Mouse (Mus musculus) G1E (cell line): Measurements from ENCODE around the gene Gm10959. TPM values are rescaled to one million over a fixed set of nuclear protein-coding genes. Genes with fewer than 3 reads are reported as not detected.

Experiments used
- ATAC-seq: 2 replicates; pipeline ENCODE4 v1.8.0; 2016; ENCODE audit warnings: mild to moderate bottlenecking; ENCODE audit not compliant: insufficient number of reproducible peaks, poor library complexity, low FRiP score, severe bottlenecking; ENCODE audit errors: extremely low read depth
- DNase-seq: peaks from one replicate; pipeline ENCODE4 v3.0.0; 2012; ENCODE audit warnings: low spot score
- H3K27me3 ChIP-seq: 2 replicates; pipeline ENCODE4 v1.6.1; 2012; ENCODE audit warnings: mild to moderate bottlenecking, low read length, inconsistent platforms; ENCODE audit not compliant: insufficient read depth
- H3K36me3 ChIP-seq: replicated peaks from 2 replicates; pipeline ENCODE3; 2012; ENCODE audit warnings: mild to moderate bottlenecking, inconsistent platforms
- H3K4me1 ChIP-seq: 2 replicates; pipeline ENCODE4 v1.6.1; 2012; ENCODE audit warnings: low read depth, low read length, inconsistent platforms, mixed read lengths; ENCODE audit not compliant: insufficient read depth
- H3K4me3 ChIP-seq: 2 replicates; pipeline ENCODE4 v1.5.1; 2012; ENCODE audit warnings: low read depth, mild to moderate bottlenecking, inconsistent platforms, low read length, moderate library complexity, mixed read lengths
- H3K9me3 ChIP-seq: replicated peaks from 2 replicates; pipeline ENCODE4 v1.6.1; 2012; ENCODE audit warnings: inconsistent platforms
- CTCF ChIP-seq: IDR thresholded peaks from 2 replicates; pipeline ENCODE4 v1.5.1; 2012; ENCODE audit warnings: low read depth, low read length, inconsistent platforms, mixed read lengths
- GATA1 ChIP-seq: IDR thresholded peaks from 2 replicates; pipeline ENCODE4 v1.6.1; 2012; ENCODE audit warnings: borderline replicate concordance, low read length, inconsistent platforms, mixed read lengths
- GATA2 ChIP-seq: IDR thresholded peaks from 2 replicates; pipeline ENCODE4 v1.6.1; 2012; ENCODE audit warnings: low read depth, low read length, inconsistent platforms, borderline replicate concordance
- POLR2AphosphoS5 ChIP-seq: IDR thresholded peaks from 2 replicates; pipeline ENCODE4 v1.6.1; 2012; ENCODE audit warnings: low read depth, low read length, inconsistent platforms; ENCODE audit not compliant: insufficient replicate concordance
- TAL1 ChIP-seq: conservative IDR thresholded peaks from 2 replicates; pipeline ENCODE4 v1.6.1; 2012; ENCODE audit warnings: low read depth, low read length, inconsistent platforms, mixed read lengths
- polyA plus RNA-seq: library from polyadenylated mRNA; stranded (reverse); fragments of >175 nt; gene quantifications from 2 replicates; pipeline ENCODE4 v1.2.3, GENCODE M21; 2012
- total RNA-seq, 2 experiments: library from RNA; stranded (forward) in 1 of 2; stranded (reverse) in 1 of 2; fragments of 200-1000 nt in 1 of 2; fragments of >200 nt in 1 of 2; fragmentation: Nextera tagmentation in 1 of 2; gene quantifications; 2 replicates each; pipeline ENCODE4 v1.2.3; 2014 to 2017

The Gm10959 gene
- total and polyA plus RNA-seq, 3 experiments, result not detected

DNA sequence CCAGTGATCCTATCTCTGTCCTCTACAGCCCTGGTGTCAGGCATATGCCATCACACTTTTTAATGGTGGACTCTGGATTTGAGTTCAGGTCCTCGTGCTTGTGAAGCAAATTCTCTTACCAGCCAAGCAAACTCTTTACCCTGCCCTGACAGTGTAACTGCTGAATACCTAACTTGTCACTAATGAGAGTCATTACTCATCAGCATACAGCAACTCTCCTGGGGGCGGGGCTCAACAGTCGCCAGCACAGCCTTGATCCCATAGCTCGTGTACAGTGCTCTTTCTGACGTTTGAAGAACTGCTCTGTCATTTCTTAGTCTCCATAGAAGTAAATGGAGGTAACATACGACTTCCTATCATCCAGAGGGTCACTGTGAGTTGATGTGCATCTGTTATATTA, 20.9 kb downstream of the Gm10959 start:
- H3K36me3 ChIP-seq, result no peaks in the 10 kb centered on the region
- H3K9me3 ChIP-seq, result no peaks in the 10 kb centered on the region
- DNase-seq, result no peak
- no peak for TF ChIP-seq TAL1
- no peak for TF ChIP-seq GATA2
- no peak for TF ChIP-seq POLR2AphosphoS5
- TF ChIP-seq GATA1, result no peak
- no peak for TF ChIP-seq CTCF
- no peaks in the 10 kb centered on the region for H3K4me1 ChIP-seq
- ATAC-seq, result no peak
- H3K27me3 ChIP-seq, result no peaks in the 10 kb centered on the region
- no peak overlapping the region for H3K4me3 ChIP-seq

- H3K9me3 ChIP-seq, result no peaks in the 10 kb centered on the region
- TF ChIP-seq GATA1 (no peak), CTCF (no peak), GATA2 (no peak), TAL1 (no peak), POLR2AphosphoS5 (no peak)
- no peaks in the 10 kb centered on the region for H3K27me3 ChIP-seq
- DNase-seq (no peak), ATAC-seq (no peak)
- no peaks in the 10 kb centered on the region for H3K4me1 ChIP-seq
- no peak overlapping the region for H3K4me3 ChIP-seq
- no peaks in the 10 kb centered on the region for H3K36me3 ChIP-seq
Measured at GRCm38 (mm10) chr3:122895189-122895731, 23.9 kb downstream of the Gm10959 start.

DNA sequence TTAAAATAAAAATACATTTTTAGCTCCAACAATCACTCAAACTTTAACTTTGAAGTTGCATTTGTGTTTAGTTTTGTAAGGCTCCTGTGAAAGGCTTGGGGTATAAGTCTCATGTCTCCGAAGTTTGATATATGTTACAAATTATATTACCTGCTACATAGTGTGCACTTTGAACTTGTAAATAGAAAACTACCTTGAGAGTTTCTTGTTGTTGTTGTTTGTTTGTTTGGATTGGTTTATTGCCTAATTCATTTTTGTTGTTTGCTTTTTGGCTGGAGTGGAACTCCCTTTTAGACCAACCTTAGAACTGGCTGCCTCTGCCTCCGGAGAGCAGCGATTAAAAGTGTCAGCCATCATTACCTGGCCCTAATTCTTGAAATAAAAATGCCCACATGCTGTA, 24.4 kb downstream of the Gm10959 start, which contains the start of gene Fabp2:
Fabp2 (plus strand) TSS at position 301 of the 400 bp plus-strand sequence.
- Histone ChIP-seq H3K4me3 (no peak within 1 kb of the TSS), H3K4me1 (no peaks in the 10 kb centered on the region), H3K9me3 (no peaks in the 10 kb centered on the region), H3K27me3 (no peaks in the 10 kb centered on the region), H3K36me3 (no peaks in the 10 kb centered on the region)
- ATAC-seq, result no peak
- no peak for DNase-seq
- TF ChIP-seq TAL1 (no peak), GATA2 (no peak), POLR2AphosphoS5 (no peak), GATA1 (no peak)

- H3K4me3 ChIP-seq, result no peak overlapping the region
- ATAC-seq (no peak), DNase-seq (no peak)
- no peaks in the 10 kb centered on the region for H3K4me1 ChIP-seq
- H3K36me3 ChIP-seq, result no peaks in the 10 kb centered on the region
- TF ChIP-seq GATA2 (no peak), POLR2AphosphoS5 (no peak), CTCF (no peak), GATA1 (no peak), TAL1 (no peak)
- H3K27me3 ChIP-seq, result no peaks in the 10 kb centered on the region
- H3K9me3 ChIP-seq, result no peaks in the 10 kb centered on the region
Measured at GRCm38 (mm10) chr3:122888371-122888819, 30.8 kb downstream of the Gm10959 start.

GRCm38 (mm10) chr3:122887505-122888301, 31.5 kb downstream of the Gm10959 start:
- no peak for TF ChIP-seq GATA1
- no peak for TF ChIP-seq POLR2AphosphoS5
- TF ChIP-seq CTCF, result no peak
- no peak for TF ChIP-seq GATA2
- TF ChIP-seq TAL1, result no peak
- Histone ChIP-seq H3K27me3 (no peaks in the 10 kb centered on the region), H3K4me3 (no peak overlapping the region), H3K4me1 (no peaks in the 10 kb centered on the region), H3K36me3 (no peaks in the 10 kb centered on the region), H3K9me3 (no peaks in the 10 kb centered on the region)
- ATAC-seq, result no peak
- DNase-seq, result no peak

DNA sequence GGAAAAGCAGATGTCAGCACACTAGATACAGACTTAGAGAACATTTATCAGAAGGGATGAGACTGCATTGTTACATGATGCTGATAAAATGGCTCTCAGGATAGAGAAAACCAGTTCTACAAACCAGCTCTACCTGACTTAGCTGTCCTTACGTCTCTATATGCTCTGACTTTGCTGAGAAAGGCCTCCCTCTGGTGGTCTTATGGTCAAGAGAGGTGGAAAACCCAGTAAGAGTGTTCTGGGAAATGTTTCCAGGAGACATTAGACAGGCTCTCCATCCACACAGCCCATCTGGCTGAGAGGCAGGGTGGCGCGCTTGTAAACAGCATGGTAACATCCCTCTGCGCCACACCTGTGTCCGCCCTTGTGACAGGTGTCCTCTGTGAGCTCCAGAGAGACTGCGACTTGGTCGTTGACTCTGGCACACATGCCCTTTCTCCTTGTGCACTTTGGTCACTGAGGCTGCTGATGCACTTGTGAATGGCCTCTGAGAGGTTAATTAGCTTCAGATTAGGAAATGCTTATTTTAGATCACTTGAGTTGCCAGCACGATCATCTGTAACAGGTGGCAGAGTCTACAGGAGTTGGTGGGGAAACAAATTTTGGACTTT, 40.4 kb downstream of the Gm10959 start:
- no peak for DNase-seq
- Histone ChIP-seq H3K36me3 (no peaks in the 10 kb centered on the region), H3K27me3 (no peaks in the 10 kb centered on the region), H3K9me3 (no peaks in the 10 kb centered on the region), H3K4me1 (no peaks in the 10 kb centered on the region), H3K4me3 (no peak overlapping the region)
- no peak for TF ChIP-seq GATA1
- no peak for TF ChIP-seq CTCF
- TF ChIP-seq POLR2AphosphoS5, result no peak
- TF ChIP-seq GATA2, result no peak
- TF ChIP-seq TAL1, result no peak
- ATAC-seq, result no peak
